Comparison of ENCODE assay signal across 8 mouse cellular contexts in genomic region chr11:115766981-115767380, GRCm38 (mm10). TPM values are rescaled to one million over a fixed set of nuclear protein-coding genes. Genes with fewer than 3 reads are reported as not detected.
DNase-seq lines count a peak whose midpoint lies in the region; ATAC-seq and TF ChIP-seq lines count a peak whose summit lies in the region.

No protein-coding gene starts in this region.

- H3K4me2 ChIP-seq in lung, embryonic 16.5 days (ENCODE audit: low read depth, low read length): peak overlapping the region; percentile 57
- H3K4me2 ChIP-seq in hindbrain, embryonic 15.5 days: peak overlapping the region; percentile 87
- H3K4me2 ChIP-seq in limb, embryonic 14.5 days (replicated peaks; ENCODE audit: low read depth, low read length, severe bottlenecking): no peak overlapping the region
- H3K4me2 ChIP-seq in stomach, embryonic 15.5 days: no peak overlapping the region

- peak overlapping the region; percentile 82 for H3K4me3 ChIP-seq in lung, embryonic 16.5 days (ENCODE audit: low read length)
- no peak overlapping the region for H3K4me3 ChIP-seq in hindbrain, embryonic 15.5 days
- peak overlapping the region; percentile 80; the same call in 1 of the 2 replicates for H3K4me3 ChIP-seq in limb, embryonic 14.5 days (replicated peaks; ENCODE audit: low read length)
- H3K4me3 ChIP-seq in stomach, embryonic 15.5 days (replicated peaks): peak overlapping the region; percentile 85; the same call in 1 of the 2 replicates

- peaks cover 30% of the 10 kb centered on the region for H3K4me1 ChIP-seq in lung, embryonic 16.5 days (replicated peaks; ENCODE audit: control insufficient read depth, insufficient read depth, low read length)
- peaks cover 36% of the 10 kb centered on the region for H3K4me1 ChIP-seq in hindbrain, embryonic 15.5 days (replicated peaks)
- H3K4me1 ChIP-seq in limb, embryonic 14.5 days (ENCODE audit: control insufficient read depth, insufficient read depth, low read length): peaks cover 11% of the 10 kb centered on the region
- peaks cover 6% of the 10 kb centered on the region; the same call in 1 of the 2 replicates for H3K4me1 ChIP-seq in stomach, embryonic 15.5 days

- 76% methylated on average over 8 of the region's 8 CpGs for WGBS in lung, embryonic 16.5 days
- 86% methylated on average over 8 of the region's 8 CpGs for WGBS in hindbrain, embryonic 15.5 days
- 91% methylated on average over 8 of the region's 8 CpGs for WGBS in limb, embryonic 14.5 days
- WGBS in stomach, embryonic 15.5 days: 77% methylated on average over 8 of the region's 8 CpGs

- H3K27ac ChIP-seq in lung, embryonic 16.5 days (ENCODE audit: low read length): peak overlapping the region; percentile 94
- H3K27ac ChIP-seq in hindbrain, embryonic 15.5 days (replicated peaks): no peak overlapping the region
- no peak overlapping the region for H3K27ac ChIP-seq in limb, embryonic 14.5 days (replicated peaks; ENCODE audit: low read depth, low read length)
- H3K27ac ChIP-seq in stomach, embryonic 15.5 days: no peak overlapping the region

- no peak for TF ChIP-seq POLR2A in limb, embryonic 14.5 days (IDR thresholded peaks at IDR 0.05; ENCODE audit: borderline replicate concordance, extremely low read depth, insufficient read depth, insufficient read length)

- no peaks in the 10 kb centered on the region for H3K9me3 ChIP-seq in lung, embryonic 16.5 days (ENCODE audit: control insufficient read depth, low read length)
- H3K9me3 ChIP-seq in hindbrain, embryonic 15.5 days: no peaks in the 10 kb centered on the region
- H3K9me3 ChIP-seq in limb, embryonic 14.5 days (ENCODE audit: control insufficient read depth, low read length): no peaks in the 10 kb centered on the region
- H3K9me3 ChIP-seq in stomach, embryonic 15.5 days: no peaks in the 10 kb centered on the region

- peak overlapping the region; percentile 87; the same call in 1 of the 2 replicates for H3K9ac ChIP-seq in lung, embryonic 16.5 days (ENCODE audit: low read length)
- H3K9ac ChIP-seq in hindbrain, embryonic 15.5 days: no peak overlapping the region
- H3K9ac ChIP-seq in limb, embryonic 14.5 days (ENCODE audit: low read depth, low read length, severe bottlenecking): peak overlapping the region; percentile 95; the same call in 1 of the 2 replicates
- no peak overlapping the region for H3K9ac ChIP-seq in stomach, embryonic 15.5 days

- no peaks in the 10 kb centered on the region for H3K36me3 ChIP-seq in lung, embryonic 16.5 days (ENCODE audit: control insufficient read depth, insufficient read depth, low read length)
- no peaks in the 10 kb centered on the region for H3K36me3 ChIP-seq in hindbrain, embryonic 15.5 days
- H3K36me3 ChIP-seq in limb, embryonic 14.5 days (ENCODE audit: control insufficient read depth, insufficient read depth, low read length): no peaks in the 10 kb centered on the region
- H3K36me3 ChIP-seq in stomach, embryonic 15.5 days: no peaks in the 10 kb centered on the region

- no peak for ATAC-seq in lung, embryonic 16.5 days (ENCODE audit: low read depth)
- no peak for ATAC-seq in hindbrain, embryonic 15.5 days (ENCODE audit: low FRiP score, low read depth)
- ATAC-seq in limb, embryonic 14.5 days (ENCODE audit: low FRiP score, low read depth): no peak
- no peak for ATAC-seq in stomach, embryonic 15.5 days (ENCODE audit: insufficient read depth, low FRiP score, low read depth)

- no peaks in the 10 kb centered on the region for H3K27me3 ChIP-seq in lung, embryonic 16.5 days (ENCODE audit: control insufficient read depth, insufficient read depth, low read depth, low read length)
- H3K27me3 ChIP-seq in hindbrain, embryonic 15.5 days: no peaks in the 10 kb centered on the region
- H3K27me3 ChIP-seq in limb, embryonic 14.5 days (ENCODE audit: control insufficient read depth, insufficient read depth, low read length): no peaks in the 10 kb centered on the region
- H3K27me3 ChIP-seq in stomach, embryonic 15.5 days (replicated peaks): no peaks in the 10 kb centered on the region

- DNase-seq in lung, postnatal 10 days: no peak
- no peak for DNase-seq in limb, embryonic 14.5 days (ENCODE audit: low spot score)
- DNase-seq in spleen, postnatal 10 days (ENCODE audit: low spot score in 2 of 2): no peak
- no peak for DNase-seq in right cerebral cortex, postnatal 10 days (ENCODE audit: low spot score in 2 of 2)
- no peak for DNase-seq in urinary bladder, postnatal 14 days (ENCODE audit: low spot score)

RNA-seq across cellular contexts. Expression of gene Tmem94, which starts 1.7 kb away (rescaled TPM):
- 28.2 and 29.1 TPM in 2 replicates for polyA plus RNA-seq in lung, embryonic 16.5 days (2015; fragmentation: Nextera tagmentation; extraction: Ambion mirVana)
- polyA plus RNA-seq in hindbrain, embryonic 15.5 days (2015; fragmentation: Nextera tagmentation; extraction: Ambion mirVana): 24.2 and 27.9 TPM in 2 replicates
- polyA plus RNA-seq in limb, embryonic 14.5 days (2012; rRNA removed): 46.8 and 68.8 TPM in 2 replicates
- polyA plus RNA-seq in limb, embryonic 14.5 days (2014; fragmentation: Nextera tagmentation; extraction: Ambion mirVana): 17.9 and 18.8 TPM in 2 replicates
- polyA plus RNA-seq in stomach, embryonic 15.5 days (2015; fragmentation: Nextera tagmentation; extraction: Ambion mirVana): 19.9 and 20.7 TPM in 2 replicates

RNA-seq across cellular contexts. Expression of gene Caskin2, which starts 46.5 kb away (rescaled TPM):
- 21.6 and 22.0 TPM in 2 replicates for polyA plus RNA-seq in lung, embryonic 16.5 days (2015; fragmentation: Nextera tagmentation; extraction: Ambion mirVana)
- 9.9 and 12.2 TPM in 2 replicates for polyA plus RNA-seq in hindbrain, embryonic 15.5 days (2015; fragmentation: Nextera tagmentation; extraction: Ambion mirVana)
- 34.6 and 44.7 TPM in 2 replicates for polyA plus RNA-seq in limb, embryonic 14.5 days (2012; rRNA removed)
- 17.3 and 21.2 TPM in 2 replicates for polyA plus RNA-seq in limb, embryonic 14.5 days (2014; fragmentation: Nextera tagmentation; extraction: Ambion mirVana)
- 11.7 and 13.1 TPM in 2 replicates for polyA plus RNA-seq in stomach, embryonic 15.5 days (2015; fragmentation: Nextera tagmentation; extraction: Ambion mirVana)

RNA-seq across cellular contexts. Expression of gene Tsen54, which starts 47.5 kb away (rescaled TPM):
- 36.9 and 38.1 TPM in 2 replicates for polyA plus RNA-seq in lung, embryonic 16.5 days (2015; fragmentation: Nextera tagmentation; extraction: Ambion mirVana)
- 22.3 and 23.6 TPM in 2 replicates for polyA plus RNA-seq in hindbrain, embryonic 15.5 days (2015; fragmentation: Nextera tagmentation; extraction: Ambion mirVana)
- 32.6 and 40.0 TPM in 2 replicates for polyA plus RNA-seq in limb, embryonic 14.5 days (2012; rRNA removed)
- polyA plus RNA-seq in limb, embryonic 14.5 days (2014; fragmentation: Nextera tagmentation; extraction: Ambion mirVana): 28.1 and 30.2 TPM in 2 replicates
- 28.2 and 30.6 TPM in 2 replicates for polyA plus RNA-seq in stomach, embryonic 15.5 days (2015; fragmentation: Nextera tagmentation; extraction: Ambion mirVana)

RNA-seq across cellular contexts. Expression of gene Llgl2, which starts 56.9 kb away (rescaled TPM):
- 45.0 and 58.7 TPM in 2 replicates for polyA plus RNA-seq in lung, embryonic 16.5 days (2015; fragmentation: Nextera tagmentation; extraction: Ambion mirVana)
- 1.3 TPM in 2 replicates for polyA plus RNA-seq in hindbrain, embryonic 15.5 days (2015; fragmentation: Nextera tagmentation; extraction: Ambion mirVana)
- polyA plus RNA-seq in limb, embryonic 14.5 days (2012; rRNA removed): 11.2 and 12.6 TPM in 2 replicates
- polyA plus RNA-seq in limb, embryonic 14.5 days (2014; fragmentation: Nextera tagmentation; extraction: Ambion mirVana): 12.3 and 13.3 TPM in 2 replicates
- polyA plus RNA-seq in stomach, embryonic 15.5 days (2015; fragmentation: Nextera tagmentation; extraction: Ambion mirVana): 60.4 and 61.5 TPM in 2 replicates

RNA-seq across cellular contexts. Expression of gene Grb2, which starts 58.6 kb away (rescaled TPM):
- 81.0 and 82.7 TPM in 2 replicates for polyA plus RNA-seq in lung, embryonic 16.5 days (2015; fragmentation: Nextera tagmentation; extraction: Ambion mirVana)
- 186 and 190 TPM in 2 replicates for polyA plus RNA-seq in hindbrain, embryonic 15.5 days (2015; fragmentation: Nextera tagmentation; extraction: Ambion mirVana)
- polyA plus RNA-seq in limb, embryonic 14.5 days (2012; rRNA removed): 61.5 and 62.7 TPM in 2 replicates
- polyA plus RNA-seq in limb, embryonic 14.5 days (2014; fragmentation: Nextera tagmentation; extraction: Ambion mirVana): 53.8 and 58.0 TPM in 2 replicates
- 83.5 and 85.7 TPM in 2 replicates for polyA plus RNA-seq in stomach, embryonic 15.5 days (2015; fragmentation: Nextera tagmentation; extraction: Ambion mirVana)

Comparison
In these comparisons a context has a peak if more than half of its experiments do, and no peak if none do; other contexts are left out.
1. H3K4me2 ChIP-seq: peak in lung, embryonic 16.5 days (single experiment) and hindbrain, embryonic 15.5 days (single experiment); none in limb, embryonic 14.5 days (single experiment) and stomach, embryonic 15.5 days (single experiment).
2. H3K9ac ChIP-seq: peak in lung, embryonic 16.5 days (single experiment) and limb, embryonic 14.5 days (single experiment); none in hindbrain, embryonic 15.5 days (single experiment) and stomach, embryonic 15.5 days (single experiment).